Mouse (Mus musculus) lung, embryonic 14.5 days (tissue): ENCODE data around the gene Fbxw4. TPM values are rescaled to one million over a fixed set of nuclear protein-coding genes. Genes with fewer than 3 reads are reported as not detected.
A peak's percentile ranks its signal among the peaks of the same experiment; 100 is the strongest.
"Not testable (repeated sequence)": the region's sequence is repeated elsewhere in the genome, so short reads cannot be mapped to it uniquely, and the experiment has no call there.

Experiments
- ATAC-seq: fragments of 200-750 bp; cut with Nextera tagmentation; 2 replicates; pipeline ENCODE4 v1.8.0; 2017; ENCODE audit warnings: mild to moderate bottlenecking, moderate TSS enrichment, moderate library complexity; ENCODE audit not compliant: insufficient read depth
- DNase-seq: peaks from one replicate; pipeline ENCODE4 v3.0.0-alpha.2; 2015
- H3K27ac ChIP-seq: fragments of 300-500 bp; sonication (generic); 2 replicates; pipeline ENCODE4 v1.5.1; 2014; ENCODE audit warnings: low read depth, mild to moderate bottlenecking, moderate library complexity
- H3K27me3 ChIP-seq: fragments of 300-500 bp; sonication (generic); 2 replicates; pipeline ENCODE4 v1.6.1; 2014; ENCODE audit warnings: low read length, control low read depth; ENCODE audit not compliant: insufficient read depth
- H3K36me3 ChIP-seq: fragments of 300-500 bp; sonication (generic); 2 replicates; pipeline ENCODE4 v1.6.1; 2014; ENCODE audit warnings: control low read depth; ENCODE audit not compliant: insufficient read depth
- H3K4me1 ChIP-seq: fragments of 300-500 bp; sonication (generic); 2 replicates; pipeline ENCODE4 v1.6.1; 2014; ENCODE audit warnings: antibody characterized with exemption, control low read depth; ENCODE audit not compliant: insufficient read depth
- H3K4me2 ChIP-seq: fragments of 300-500 bp; sonication (generic); 2 replicates; pipeline ENCODE4 v1.6.1; 2014; ENCODE audit warnings: mild to moderate bottlenecking
- H3K4me3 ChIP-seq: fragments of 300-500 bp; sonication (generic); 2 replicates; pipeline ENCODE4 v1.5.1; 2014; ENCODE audit warnings: low read depth, low read length
- H3K9ac ChIP-seq: fragments of 300-500 bp; sonication (generic); 2 replicates; pipeline ENCODE4 v1.6.1; 2014
- H3K9me3 ChIP-seq: fragments of 300-500 bp; sonication (generic); 2 replicates; pipeline ENCODE4 v1.6.1; 2016; ENCODE audit warnings: low read depth, low read length, control low read depth
- CTCF ChIP-seq: IDR thresholded peaks from 2 replicates; pipeline ENCODE4 v1.5.1; 2016; ENCODE audit warnings: antibody characterized with exemption, low read depth
- WGBS: fragments of 180-500 bp; shearing (Covaris S2); extraction: QIAGEN DNeasy Blood & Tissue Kit; methylation state at CpG from one replicate; pipeline ENCODE4 v1.1.7; 2014; 5-methylcytosine and 5-hydroxymethylcytosine counted together
- polyA plus RNA-seq: library from polyadenylated mRNA; unstranded; fragments of >200 nt; fragmentation: Nextera tagmentation; extraction: Ambion mirVana; gene quantifications from 2 replicates; pipeline ENCODE4 v1.2.1, GENCODE M21; 2014

Fbxw4 gene
- polyA plus RNA-seq, 1 experiment from 2014 or later: 7.5 TPM

DNA sequence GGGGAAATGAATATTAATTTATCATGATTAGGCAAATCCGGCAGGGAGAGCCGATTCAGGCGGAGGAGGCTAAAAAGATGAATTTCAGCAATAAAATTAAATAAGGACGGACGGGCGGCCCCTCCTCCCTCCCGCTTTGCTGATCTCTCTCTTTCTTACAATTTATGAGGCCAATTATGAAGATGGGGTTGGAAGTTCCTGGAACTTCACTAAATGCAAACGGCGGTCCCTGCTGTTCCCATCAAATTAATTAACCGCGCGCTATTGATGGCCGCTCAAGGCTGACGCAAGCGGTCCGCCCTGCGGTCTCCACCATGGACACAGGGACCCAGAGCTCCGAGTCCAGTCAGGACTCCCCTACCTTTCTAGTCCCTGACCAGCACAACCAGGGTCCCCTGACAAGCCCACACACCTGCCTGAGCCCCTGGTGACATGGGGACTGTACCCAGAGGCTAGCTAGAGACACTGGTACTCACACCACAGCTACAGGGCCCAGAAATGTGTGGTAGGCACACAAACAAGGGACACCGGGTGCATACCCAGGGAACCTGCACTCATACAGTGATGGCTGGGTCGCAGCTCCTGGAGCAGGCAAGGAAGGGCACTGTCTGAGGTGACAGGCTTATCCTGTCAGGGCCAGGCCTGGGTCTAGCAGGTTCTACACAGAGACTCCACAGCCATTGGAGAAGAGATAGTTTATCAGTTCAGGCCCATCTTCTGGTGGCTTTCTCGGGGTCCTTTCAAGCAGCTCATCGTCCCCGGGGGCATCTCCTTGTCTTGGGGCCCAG, 110.8 kb downstream of the Fbxw4 start:
- WGBS: 75% methylated on average over 23 of the region's 23 CpGs
- no peak for TF ChIP-seq CTCF
- no peak overlapping the region for H3K4me2 ChIP-seq
- DNase-seq (no peak), ATAC-seq (no peak)
- H3K27me3 ChIP-seq: peaks cover 11% of the 10 kb centered on the region; the same call in 1 of the 2 replicates
- H3K4me1 ChIP-seq: 0 out of 2 replicates have a peak, but pooled peaks cover 4% of the 10 kb centered on the region
- no peak overlapping the region for H3K4me3 ChIP-seq
- no peaks in the 10 kb centered on the region for H3K9me3 ChIP-seq
- H3K9ac ChIP-seq: no peak overlapping the region
- H3K27ac ChIP-seq: no peak overlapping the region
- H3K36me3 ChIP-seq: peaks cover 20% of the 10 kb centered on the region

DNA sequence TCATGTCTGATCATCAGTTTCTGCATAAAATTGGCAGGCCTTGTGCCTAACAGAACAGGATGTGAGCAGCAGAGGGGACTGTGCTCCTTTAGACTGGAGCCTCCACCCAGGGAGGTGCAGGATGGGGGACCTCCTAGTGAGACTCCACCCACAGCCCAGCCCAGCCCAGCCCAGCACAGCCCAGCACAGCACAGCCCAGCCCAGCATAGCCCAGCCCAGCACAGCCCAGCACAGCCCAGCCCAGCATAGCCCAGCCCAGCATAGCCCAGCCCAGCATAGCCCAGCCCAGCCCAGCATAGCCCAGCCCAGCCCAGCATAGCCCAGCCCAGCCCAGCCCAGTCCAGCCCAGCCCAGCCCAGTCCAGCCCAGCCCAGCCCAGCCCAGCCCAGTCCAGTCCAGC, 111.9 kb downstream of the Fbxw4 start:
- DNase-seq: not testable (repeated sequence)

DNA sequence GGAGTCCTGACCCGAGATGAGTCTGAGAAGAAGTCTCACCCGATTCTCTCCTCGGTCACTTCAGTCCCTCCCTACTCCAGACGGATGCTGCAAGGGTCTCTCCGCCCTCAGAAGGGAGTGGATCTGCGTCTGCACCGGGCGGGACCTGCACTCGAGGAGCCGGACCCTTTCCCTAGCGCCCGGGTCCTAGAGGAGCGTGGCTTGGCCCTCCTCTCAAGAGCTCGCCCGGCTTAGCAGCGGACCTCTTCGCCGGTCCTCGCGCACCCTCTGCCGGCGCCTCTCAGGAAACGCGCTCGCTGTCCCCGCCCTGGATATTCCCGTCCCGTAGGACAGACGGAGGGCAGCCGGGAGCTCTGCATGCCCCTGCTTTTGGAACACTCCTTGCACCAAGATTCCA, 115.2 kb downstream of the Fbxw4 start:
- no peak overlapping the region; the same call in 1 of the 2 replicates for H3K9ac ChIP-seq

More for the DNA sequence above, 111.9 kb downstream of the Fbxw4 start:
- peaks cover 19% of the 10 kb centered on the region for H3K27me3 ChIP-seq
- not testable (repeated sequence) for H3K9me3 ChIP-seq, H3K4me2 ChIP-seq, H3K27ac ChIP-seq, H3K9ac ChIP-seq, H3K4me1 ChIP-seq, H3K4me3 ChIP-seq, H3K36me3 ChIP-seq
- peak; percentile 36; the same call in 1 of the 2 replicates for ATAC-seq

DNA sequence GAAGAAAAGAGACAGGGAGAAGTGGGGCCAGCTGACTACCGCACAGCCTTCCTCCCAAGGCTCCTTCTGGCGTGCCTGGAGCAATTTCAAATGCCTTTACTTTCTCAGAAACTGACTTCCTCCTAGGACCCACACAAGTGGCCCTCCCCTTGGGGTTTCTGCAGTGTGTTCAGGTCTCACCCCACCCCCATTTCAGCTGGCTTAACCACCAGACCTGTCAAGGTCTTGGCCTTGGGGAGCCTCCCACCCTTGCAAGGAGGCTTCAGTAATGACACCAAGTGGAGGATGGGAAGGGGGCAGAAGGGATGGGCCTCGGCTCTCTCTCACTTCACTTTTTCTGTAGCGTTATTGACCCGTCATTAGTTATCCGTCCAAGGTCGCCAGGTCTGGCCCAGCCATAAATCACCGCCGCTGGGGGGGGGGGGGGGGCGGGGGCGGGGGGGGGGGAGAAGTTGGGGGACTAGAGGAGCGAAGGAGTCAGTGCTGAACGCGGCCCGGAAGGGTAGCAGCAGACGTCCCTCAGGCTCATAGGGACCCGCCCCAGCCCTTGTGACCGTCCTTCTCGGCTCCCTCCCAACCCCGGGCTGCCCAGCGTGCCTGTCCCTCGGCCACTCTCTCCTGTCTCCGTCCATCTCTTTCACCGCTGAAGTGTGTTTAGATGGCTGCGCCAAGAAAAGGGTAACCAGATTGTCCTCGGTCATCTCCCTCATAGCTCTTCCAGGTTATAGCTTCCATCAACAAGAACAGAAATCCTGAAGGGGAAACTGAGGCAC, 115.8 kb downstream of the Fbxw4 start:
- Histone ChIP-seq H3K9me3 (no peaks in the 10 kb centered on the region), H3K4me1 (peaks cover 2% of the 10 kb centered on the region; the same call in 1 of the 2 replicates), H3K4me2 (peak overlapping the region; percentile 73), H3K36me3 (no peaks in the 10 kb centered on the region), H3K27me3 (peaks cover 52% of the 10 kb centered on the region), H3K27ac (no peak overlapping the region), H3K9ac (no peak overlapping the region; the same call in 1 of the 2 replicates), H3K4me3 (peak overlapping the region; percentile 31)
- under 1% methylated on average over 20 of the region's 26 CpGs for WGBS
- TF ChIP-seq CTCF: no peak
- ATAC-seq (peak; percentile 39; the same call in 1 of the 2 replicates), DNase-seq (peak; percentile 27)

More for the DNA sequence above, 115.2 kb downstream of the Fbxw4 start:
- peaks cover 2% of the 10 kb centered on the region; the same call in 1 of the 2 replicates for H3K4me1 ChIP-seq
- H3K4me3 ChIP-seq: peak overlapping the region; percentile 31
- H3K27ac ChIP-seq: no peak overlapping the region
- peak; percentile 93 for DNase-seq
- ATAC-seq: peak; percentile 76
- H3K27me3 ChIP-seq: peaks cover 49% of the 10 kb centered on the region
- H3K4me2 ChIP-seq: peak overlapping the region; percentile 73
- peak; percentile 94 for TF ChIP-seq CTCF
- H3K9me3 ChIP-seq: no peaks in the 10 kb centered on the region
- H3K36me3 ChIP-seq: no peaks in the 10 kb centered on the region
- under 1% methylated on average over 30 of the region's 30 CpGs for WGBS

DNA sequence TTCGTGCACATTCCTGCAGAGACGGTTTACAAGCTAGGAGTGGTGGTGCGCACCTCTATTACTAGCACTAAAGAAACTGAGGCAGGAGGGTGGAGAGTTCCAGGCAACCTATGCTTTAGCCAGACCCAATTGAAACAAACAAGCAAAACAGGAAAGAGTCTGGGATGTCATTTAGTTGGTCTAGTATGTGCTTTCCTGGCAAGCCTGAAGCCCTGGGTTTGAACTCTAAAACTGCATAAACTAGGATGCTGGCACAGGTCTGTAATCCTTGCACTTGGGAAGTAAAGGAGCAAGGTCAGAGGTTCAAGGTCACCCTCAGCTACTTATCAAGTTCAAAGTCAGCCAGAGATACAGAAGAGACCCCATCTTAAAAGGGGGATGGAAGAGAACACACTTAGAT, 118.1 kb downstream of the Fbxw4 start:
- Histone ChIP-seq H3K36me3 (no peaks in the 10 kb centered on the region), H3K27me3 (peaks cover 52% of the 10 kb centered on the region), H3K27ac (no peak overlapping the region), H3K4me1 (peaks cover 2% of the 10 kb centered on the region; the same call in 1 of the 2 replicates), H3K9ac (no peak overlapping the region), H3K4me3 (peak overlapping the region; percentile 41), H3K4me2 (peak overlapping the region; percentile 75), H3K9me3 (no peaks in the 10 kb centered on the region)
- ATAC-seq (no peak), DNase-seq (no peak)
- WGBS: 21% methylated on average over 3 of the region's 3 CpGs
- no peak for TF ChIP-seq CTCF

DNA sequence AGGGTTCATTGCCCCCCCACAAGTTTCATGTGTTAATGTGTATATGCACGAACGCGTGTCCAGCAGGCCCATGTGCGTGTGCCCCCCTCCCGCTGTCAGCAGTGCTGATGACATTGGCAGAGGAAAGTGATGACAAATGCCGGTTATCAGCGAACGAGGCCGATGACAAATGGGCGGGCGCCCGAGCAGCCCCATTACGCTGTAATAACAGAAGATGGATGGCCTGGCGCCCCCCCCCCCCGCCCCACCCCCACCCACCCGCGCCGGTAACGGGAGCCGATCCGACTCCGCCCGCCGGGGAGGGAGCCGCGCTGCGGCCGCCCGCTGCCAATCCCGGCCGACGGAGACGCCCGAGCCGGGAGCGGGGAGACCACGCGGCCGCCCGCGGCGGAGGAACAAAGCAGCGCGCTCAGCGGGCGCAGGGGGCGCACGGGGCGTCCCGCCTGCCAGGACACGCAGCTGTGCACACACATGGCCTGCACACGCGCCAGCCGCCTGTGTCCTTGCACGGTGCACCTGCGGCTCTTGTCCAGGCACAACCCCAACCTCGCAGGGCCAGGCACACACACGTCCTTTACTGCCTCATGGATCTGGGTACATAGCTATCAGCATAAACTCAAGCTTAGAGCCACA, 118.6 kb downstream of the Fbxw4 start:
- H3K27me3 ChIP-seq: peaks cover 52% of the 10 kb centered on the region
- TF ChIP-seq CTCF: 0 out of 2 replicates have a peak, but pooled peaks have one; percentile 20

More for the DNA sequence above, 118.6 kb downstream of the Fbxw4 start:
- Histone ChIP-seq H3K4me2 (peak overlapping the region; percentile 75), H3K4me3 (peak overlapping the region; percentile 41), H3K9ac (peak overlapping the region; percentile 40), H3K27ac (no peak overlapping the region), H3K9me3 (no peaks in the 10 kb centered on the region), H3K4me1 (peaks cover 2% of the 10 kb centered on the region; the same call in 1 of the 2 replicates), H3K36me3 (no peaks in the 10 kb centered on the region)
- under 1% methylated on average over 56 of the region's 58 CpGs for WGBS
- DNase-seq (peak; percentile 77), ATAC-seq (peak; percentile 42; the same call in 1 of the 2 replicates)
